Mouse (Mus musculus): Measurements from ENCODE around the gene Ano4. TPM values are rescaled to one million over a fixed set of nuclear protein-coding genes. Genes with fewer than 3 reads are reported as not detected.

The Ano4 gene
- polyA plus RNA-seq, 1 experiment from 2014 or later: 1.1 TPM

DNA sequence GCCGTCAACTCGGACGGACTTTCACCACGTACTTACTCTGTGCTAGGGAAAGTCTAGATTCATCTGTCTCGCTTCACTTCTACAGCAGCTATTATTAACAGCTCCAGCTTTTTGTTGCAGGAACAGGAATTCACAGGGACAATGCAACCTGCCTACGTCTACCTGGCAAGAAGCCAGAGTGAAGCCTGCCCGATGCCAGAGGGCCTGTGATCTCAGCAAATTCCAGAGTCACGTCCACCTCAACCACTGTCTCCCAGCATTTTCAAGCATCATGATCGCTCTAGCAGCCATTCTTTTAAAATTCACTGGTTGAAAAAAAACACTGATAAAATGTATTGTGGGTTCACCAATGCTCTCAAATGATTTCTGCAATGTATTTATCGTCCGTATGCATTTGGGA, 6.9 kb upstream of the Ano4 start:
- peaks cover 3% of the 10 kb centered on the region; the same call in 1 of the 2 replicates for H3K27me3 ChIP-seq (ENCODE audit: control insufficient read depth, insufficient read depth, low read length)
- H3K4me2 ChIP-seq (ENCODE audit: low read depth, low read length, severe bottlenecking): no peak overlapping the region
- no peak overlapping the region for H3K9ac ChIP-seq (ENCODE audit: low read length)
- WGBS: 70% methylated on average over 11 of the region's 11 CpGs
- no peak for DNase-seq (ENCODE audit: low spot score)
- no peaks in the 10 kb centered on the region for H3K4me1 ChIP-seq (replicated peaks; ENCODE audit: control insufficient read depth, insufficient read depth, low read length)
- no peaks in the 10 kb centered on the region for H3K36me3 ChIP-seq (ENCODE audit: control insufficient read depth, insufficient read depth, low read length)
- no peak overlapping the region for H3K4me3 ChIP-seq (ENCODE audit: low read depth, low read length)
- H3K9me3 ChIP-seq (ENCODE audit: control insufficient read depth, low read length): no peaks in the 10 kb centered on the region
- ATAC-seq (replicated peaks; ENCODE audit: low FRiP score): no peak
- H3K27ac ChIP-seq (ENCODE audit: low read depth, low read length): no peak overlapping the region

DNA sequence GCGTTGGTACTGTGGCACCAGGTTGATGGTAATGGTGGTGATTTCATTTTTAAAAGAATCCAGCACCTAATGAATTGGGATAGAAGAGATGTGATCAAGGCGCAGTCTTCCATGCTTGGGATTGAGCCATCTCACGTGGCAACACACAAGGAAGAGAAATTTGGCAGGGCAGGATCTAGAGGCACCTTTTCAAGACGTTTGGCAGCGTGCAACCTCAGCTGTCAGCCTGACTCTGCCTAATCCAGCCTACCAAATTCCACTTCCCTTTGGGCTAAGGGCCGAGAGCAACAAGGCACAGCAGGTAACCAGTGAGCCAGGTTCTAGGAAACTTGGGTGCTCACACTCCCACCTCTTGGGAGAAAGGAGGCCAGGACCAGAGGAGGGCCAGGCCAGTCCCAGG, 1.0 kb upstream of the Ano4 start:
- no peak overlapping the region for H3K9ac ChIP-seq (ENCODE audit: low read length)
- H3K27ac ChIP-seq (ENCODE audit: low read depth, low read length): no peak overlapping the region
- no peak for ATAC-seq (replicated peaks; ENCODE audit: low FRiP score)
- H3K4me2 ChIP-seq (ENCODE audit: low read depth, low read length, severe bottlenecking): no peak overlapping the region
- peaks cover 31% of the 10 kb centered on the region for H3K27me3 ChIP-seq (ENCODE audit: control insufficient read depth, insufficient read depth, low read length)
- no peak for DNase-seq (ENCODE audit: low spot score)
- no peaks in the 10 kb centered on the region for H3K36me3 ChIP-seq (ENCODE audit: control insufficient read depth, insufficient read depth, low read length)
- H3K4me3 ChIP-seq (ENCODE audit: low read depth, low read length): no peak overlapping the region
- H3K4me1 ChIP-seq (replicated peaks; ENCODE audit: control insufficient read depth, insufficient read depth, low read length): no peaks in the 10 kb centered on the region
- WGBS: 75% methylated on average over 6 of the region's 6 CpGs
- no peaks in the 10 kb centered on the region for H3K9me3 ChIP-seq (ENCODE audit: control insufficient read depth, low read length)

DNA sequence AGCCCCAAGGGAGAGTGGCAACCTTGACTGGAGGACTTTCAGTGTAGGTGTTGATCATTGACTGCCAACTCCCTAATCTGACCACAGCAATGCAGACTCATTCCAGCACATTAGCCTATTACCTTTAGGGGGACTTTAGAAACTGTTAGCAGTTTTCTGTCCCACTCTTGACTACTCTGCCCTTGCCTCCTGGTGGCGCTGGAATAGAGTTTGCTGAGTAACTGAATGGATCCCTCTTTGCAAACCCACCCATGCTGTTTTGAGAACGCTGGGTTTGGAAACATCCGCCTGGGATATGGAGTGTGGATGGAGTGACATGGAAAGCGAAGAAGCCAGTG, 603 bp upstream of the Ano4 start:
- Histone ChIP-seq H3K27me3 (ENCODE audit: control insufficient read depth, insufficient read depth, low read length) (peaks cover 31% of the 10 kb centered on the region), H3K9me3 (ENCODE audit: control insufficient read depth, low read length) (no peaks in the 10 kb centered on the region), H3K9ac (ENCODE audit: low read length) (no peak overlapping the region), H3K36me3 (ENCODE audit: control insufficient read depth, insufficient read depth, low read length) (no peaks in the 10 kb centered on the region), H3K4me3 (ENCODE audit: low read depth, low read length) (peak overlapping the region; percentile 40), H3K4me1 (replicated peaks; ENCODE audit: control insufficient read depth, insufficient read depth, low read length) (no peaks in the 10 kb centered on the region), H3K4me2 (ENCODE audit: low read depth, low read length, severe bottlenecking) (peak overlapping the region; percentile 71), H3K27ac (ENCODE audit: low read depth, low read length) (no peak overlapping the region)
- WGBS: 45% methylated on average over 4 of the region's 4 CpGs
- ATAC-seq (replicated peaks; ENCODE audit: low FRiP score) (no peak), DNase-seq (ENCODE audit: low spot score) (no peak)

DNA sequence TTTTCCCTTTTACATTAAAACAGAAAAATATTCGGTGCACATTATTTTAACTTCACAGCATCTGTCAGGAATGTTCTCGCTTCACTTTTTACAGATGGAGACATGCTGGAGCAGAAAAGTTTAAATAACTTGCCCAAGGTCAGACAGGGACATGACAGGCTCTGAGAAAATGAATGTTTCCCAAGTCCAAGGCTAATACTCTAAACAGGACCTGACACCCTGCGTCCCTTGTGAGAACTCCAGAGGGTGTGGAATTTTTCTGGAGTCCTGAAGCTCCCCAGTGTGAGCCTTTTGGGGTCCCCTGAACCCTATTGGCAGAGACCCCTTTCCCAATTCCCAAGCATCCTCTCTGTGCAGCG, 451 bp downstream of the Ano4 start:
- Histone ChIP-seq H3K27ac (ENCODE audit: low read depth, low read length) (no peak overlapping the region), H3K9ac (ENCODE audit: low read length) (peak overlapping the region; percentile 1; the same call in 1 of the 2 replicates), H3K9me3 (ENCODE audit: control insufficient read depth, low read length) (no peaks in the 10 kb centered on the region), H3K36me3 (ENCODE audit: control insufficient read depth, insufficient read depth, low read length) (no peaks in the 10 kb centered on the region), H3K4me2 (ENCODE audit: low read depth, low read length, severe bottlenecking) (peak overlapping the region; percentile 71), H3K4me3 (ENCODE audit: low read depth, low read length) (peak overlapping the region; percentile 40), H3K27me3 (ENCODE audit: control insufficient read depth, insufficient read depth, low read length) (peaks cover 31% of the 10 kb centered on the region), H3K4me1 (replicated peaks; ENCODE audit: control insufficient read depth, insufficient read depth, low read length) (no peaks in the 10 kb centered on the region)
- ATAC-seq (replicated peaks; ENCODE audit: low FRiP score) (0 out of 2 replicates have a peak, but pooled peaks have one; percentile 5), DNase-seq (ENCODE audit: low spot score) (no peak)
- WGBS: 25% methylated on average over 4 of the region's 4 CpGs

GRCm38 (mm10) chr10:89343716-89344115, 846 bp downstream of the Ano4 start:
- ATAC-seq (replicated peaks; ENCODE audit: low FRiP score) (no peak), DNase-seq (ENCODE audit: low spot score) (no peak)
- H3K9ac ChIP-seq (ENCODE audit: low read length): no peak overlapping the region
- H3K4me1 ChIP-seq (replicated peaks; ENCODE audit: control insufficient read depth, insufficient read depth, low read length): no peaks in the 10 kb centered on the region
- H3K9me3 ChIP-seq (ENCODE audit: control insufficient read depth, low read length): no peaks in the 10 kb centered on the region
- no peak overlapping the region for H3K4me2 ChIP-seq (ENCODE audit: low read depth, low read length, severe bottlenecking)
- H3K36me3 ChIP-seq (ENCODE audit: control insufficient read depth, insufficient read depth, low read length): no peaks in the 10 kb centered on the region
- H3K27me3 ChIP-seq (ENCODE audit: control insufficient read depth, insufficient read depth, low read length): peaks cover 31% of the 10 kb centered on the region
- H3K4me3 ChIP-seq (ENCODE audit: low read depth, low read length): no peak overlapping the region
- WGBS: 18% methylated on average over 8 of the region's 8 CpGs
- no peak overlapping the region for H3K27ac ChIP-seq (ENCODE audit: low read depth, low read length)

- H3K9ac ChIP-seq (ENCODE audit: low read length): no peak overlapping the region
- H3K9me3 ChIP-seq (ENCODE audit: control insufficient read depth, low read length): no peaks in the 10 kb centered on the region
- H3K4me2 ChIP-seq (ENCODE audit: low read depth, low read length, severe bottlenecking): no peak overlapping the region
- H3K36me3 ChIP-seq (ENCODE audit: control insufficient read depth, insufficient read depth, low read length): no peaks in the 10 kb centered on the region
- H3K27me3 ChIP-seq (ENCODE audit: control insufficient read depth, insufficient read depth, low read length): no peaks in the 10 kb centered on the region
- ATAC-seq (replicated peaks; ENCODE audit: low FRiP score): no peak
- no peak overlapping the region for H3K27ac ChIP-seq (ENCODE audit: low read depth, low read length)
- no peak for DNase-seq (ENCODE audit: low spot score)
- no CpG with 5 or more reads among the region's 1 CpGs for WGBS
- no peaks in the 10 kb centered on the region for H3K4me1 ChIP-seq (replicated peaks; ENCODE audit: control insufficient read depth, insufficient read depth, low read length)
- no peak overlapping the region for H3K4me3 ChIP-seq (ENCODE audit: low read depth, low read length)
These were observed 14.3 kb downstream of the Ano4 start for GRCm38 (mm10) chr10:89330261-89330660.

DNA sequence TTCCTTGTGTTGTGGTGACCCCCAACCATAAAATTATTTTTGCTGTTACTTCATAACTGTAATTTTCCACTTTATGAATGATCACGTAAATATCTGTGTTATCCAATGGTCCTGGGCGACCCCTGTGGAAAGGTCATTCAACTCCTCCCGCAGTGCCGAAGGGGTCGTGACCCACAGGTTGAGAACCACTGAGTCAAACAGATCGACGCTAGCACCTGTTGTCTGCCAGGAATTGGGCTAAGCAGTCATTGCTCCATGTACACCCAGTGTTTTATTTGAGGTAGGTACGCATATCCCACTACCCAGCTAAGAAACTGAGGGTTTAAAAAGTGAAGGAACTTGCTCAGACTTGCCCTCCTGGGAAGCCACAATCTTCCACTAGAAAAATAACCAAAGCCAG, 14.8 kb downstream of the Ano4 start:
- Histone ChIP-seq H3K36me3 (ENCODE audit: control insufficient read depth, insufficient read depth, low read length) (no peaks in the 10 kb centered on the region), H3K27me3 (ENCODE audit: control insufficient read depth, insufficient read depth, low read length) (no peaks in the 10 kb centered on the region), H3K27ac (ENCODE audit: low read depth, low read length) (no peak overlapping the region), H3K9me3 (ENCODE audit: control insufficient read depth, low read length) (no peaks in the 10 kb centered on the region), H3K9ac (ENCODE audit: low read length) (no peak overlapping the region), H3K4me2 (ENCODE audit: low read depth, low read length, severe bottlenecking) (no peak overlapping the region), H3K4me1 (replicated peaks; ENCODE audit: control insufficient read depth, insufficient read depth, low read length) (no peaks in the 10 kb centered on the region), H3K4me3 (ENCODE audit: low read depth, low read length) (no peak overlapping the region)
- DNase-seq (ENCODE audit: low spot score): no peak
- WGBS: 89% methylated on average over 8 of the region's 8 CpGs
- no peak for ATAC-seq (replicated peaks; ENCODE audit: low FRiP score)

DNA sequence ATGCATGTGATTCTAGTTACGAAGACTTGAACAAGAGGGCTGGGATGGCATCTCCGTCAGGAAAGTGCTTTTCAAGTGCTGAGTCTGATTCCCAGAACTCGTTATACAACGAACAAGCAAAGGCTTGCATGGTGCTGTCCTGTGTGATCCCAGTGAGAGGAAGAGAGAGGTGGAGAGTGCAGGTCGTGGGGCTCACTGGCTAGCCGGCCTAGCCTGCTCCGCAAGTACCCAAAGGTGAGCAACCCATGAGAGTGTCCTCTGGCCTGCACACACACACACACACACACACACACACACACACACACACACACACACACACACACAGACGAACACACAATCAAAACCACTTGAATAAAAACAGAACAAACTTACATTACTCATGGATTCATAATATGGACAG, 15.7 kb downstream of the Ano4 start:
- Histone ChIP-seq H3K4me1 (replicated peaks; ENCODE audit: control insufficient read depth, insufficient read depth, low read length) (no peaks in the 10 kb centered on the region), H3K9ac (ENCODE audit: low read length) (no peak overlapping the region), H3K9me3 (ENCODE audit: control insufficient read depth, low read length) (no peaks in the 10 kb centered on the region), H3K4me3 (ENCODE audit: low read depth, low read length) (no peak overlapping the region), H3K36me3 (ENCODE audit: control insufficient read depth, insufficient read depth, low read length) (no peaks in the 10 kb centered on the region), H3K27me3 (ENCODE audit: control insufficient read depth, insufficient read depth, low read length) (no peaks in the 10 kb centered on the region), H3K4me2 (ENCODE audit: low read depth, low read length, severe bottlenecking) (no peak overlapping the region), H3K27ac (ENCODE audit: low read depth, low read length) (no peak overlapping the region)
- no peak for ATAC-seq (replicated peaks; ENCODE audit: low FRiP score)
- DNase-seq (ENCODE audit: low spot score): no peak
- 75% methylated on average over 8 of the region's 8 CpGs for WGBS

GRCm38 (mm10) chr10:89327004-89327511, 17.5 kb downstream of the Ano4 start:
- no peaks in the 10 kb centered on the region for H3K36me3 ChIP-seq (ENCODE audit: control insufficient read depth, insufficient read depth, low read length)
- ATAC-seq (replicated peaks; ENCODE audit: low FRiP score): peak; percentile 84
- no peak overlapping the region for H3K4me3 ChIP-seq (ENCODE audit: low read depth, low read length)
- 21% methylated on average over 15 of the region's 15 CpGs for WGBS
- H3K9me3 ChIP-seq (ENCODE audit: control insufficient read depth, low read length): no peaks in the 10 kb centered on the region
- H3K4me2 ChIP-seq (ENCODE audit: low read depth, low read length, severe bottlenecking): peak overlapping the region; percentile 29; the same call in 1 of the 2 replicates
- peak; percentile 84 for DNase-seq (ENCODE audit: low spot score)
- no peak overlapping the region for H3K9ac ChIP-seq (ENCODE audit: low read length)
- H3K27me3 ChIP-seq (ENCODE audit: control insufficient read depth, insufficient read depth, low read length): no peaks in the 10 kb centered on the region
- H3K27ac ChIP-seq (ENCODE audit: low read depth, low read length): no peak overlapping the region
- H3K4me1 ChIP-seq (replicated peaks; ENCODE audit: control insufficient read depth, insufficient read depth, low read length): no peaks in the 10 kb centered on the region

Data from forebrain, embryonic 11.5 days (tissue).